Mouse (Mus musculus) MEL (cell line): ENCODE results near the gene Gja1. TPM values are rescaled to one million over a fixed set of nuclear protein-coding genes. Genes with fewer than 3 reads are reported as not detected.

ENCODE experiments used
- DNase-seq: peaks from one replicate; pipeline ENCODE4 v3.0.0; 2011; ENCODE audit warnings: low read depth, low spot score
- H3K27ac ChIP-seq: 2 replicates; pipeline ENCODE4 v1.5.1; 2012; ENCODE audit warnings: low read depth, mild to moderate bottlenecking, control low read depth, low read length, moderate library complexity; ENCODE audit not compliant: control insufficient read depth
- H3K27me3 ChIP-seq, 2 experiments: fragments of 150-350 bp in 1 of 2; sonication (generic) in 1 of 2; 2 replicates each; pipeline ENCODE4 v1.6.1; 2012; ENCODE audit warnings: low read length in 2 of 2, mild to moderate bottlenecking in 2 of 2, improper control_type of control experiment in 1 of 2, moderate library complexity in 1 of 2; ENCODE audit not compliant: insufficient read depth in 2 of 2, control insufficient read depth in 1 of 2
- H3K36me3 ChIP-seq, 2 experiments: 2 replicates each; pipeline ENCODE4 v1.6.1; 2012 to 2014; ENCODE audit warnings: low read length in 2 of 2, improper control_type of control experiment in 1 of 2, inconsistent platforms in 1 of 2, mild to moderate bottlenecking in 1 of 2; ENCODE audit not compliant: insufficient read depth in 2 of 2, control insufficient read depth in 1 of 2
- H3K4me1 ChIP-seq, 2 experiments: fragments of 150-350 bp in 1 of 2; sonication (generic) in 1 of 2; 2 replicates each; pipeline ENCODE4 v1.6.1; 2012; ENCODE audit warnings: low read length in 2 of 2, improper control_type of control experiment in 1 of 2, mild to moderate bottlenecking in 1 of 2; ENCODE audit not compliant: insufficient read depth in 2 of 2, control insufficient read depth in 1 of 2
- H3K4me3 ChIP-seq, 2 experiments: fragments of 150-350 bp in 1 of 2; sonication (generic) in 1 of 2; 2 replicates each; pipeline ENCODE4 v1.5.1; 2012; ENCODE audit warnings: low read depth in 2 of 2, low read length in 2 of 2, mild to moderate bottlenecking in 2 of 2, moderate library complexity in 2 of 2, control low read depth in 1 of 2, improper control_type of control experiment in 1 of 2; ENCODE audit not compliant: control insufficient read depth in 1 of 2, insufficient read depth in 1 of 2
- H3K79me2 ChIP-seq: 2 replicates; pipeline ENCODE4 v1.6.1; 2012; ENCODE audit warnings: mild to moderate bottlenecking, low read length, moderate library complexity; ENCODE audit not compliant: control insufficient read depth, poor library complexity, insufficient read depth
- H3K9ac ChIP-seq: 2 replicates; pipeline ENCODE4 v1.6.1; 2012; ENCODE audit warnings: low read depth, mild to moderate bottlenecking, control low read depth, low read length, moderate library complexity; ENCODE audit not compliant: control insufficient read depth, poor library complexity, severe bottlenecking
- H3K9me3 ChIP-seq: fragments of 150-350 bp; sonication (generic); replicated peaks from 2 replicates; pipeline ENCODE4 v1.6.1; 2012; ENCODE audit warnings: mild to moderate bottlenecking, low read length, improper control_type of control experiment, moderate library complexity; ENCODE audit not compliant: insufficient read depth
- BHLHE40 ChIP-seq: IDR thresholded peaks from 2 replicates; pipeline ENCODE4 v1.6.1; 2012; ENCODE audit warnings: low read depth, mild to moderate bottlenecking, inconsistent platforms, low read length, improper control_type of control experiment, borderline replicate concordance
- CHD1 ChIP-seq: IDR thresholded peaks from 2 replicates; pipeline ENCODE4 v1.6.1; 2012; ENCODE audit warnings: low read depth, mild to moderate bottlenecking, inconsistent platforms, low read length, improper control_type of control experiment
- CHD2 ChIP-seq: IDR thresholded peaks from 2 replicates; pipeline ENCODE4 v1.6.1; 2011; ENCODE audit warnings: low read length, improper control_type of control experiment
- CTCF ChIP-seq, 3 experiments: IDR thresholded peaks in 2 of 3; conservative IDR thresholded peaks in 1 of 3; 2 replicates each; pipeline ENCODE4 v1.5.1; 2011 to 2012; ENCODE audit warnings: low read length in 3 of 3, low read depth in 2 of 3, mild to moderate bottlenecking in 2 of 3, improper control_type of control experiment in 1 of 3, inconsistent platforms in 1 of 3, mixed read lengths in 1 of 3, moderate library complexity in 1 of 3; ENCODE audit not compliant: control insufficient read depth in 1 of 3, insufficient read depth in 1 of 3, poor library complexity in 1 of 3, severe bottlenecking in 1 of 3
- E2F4 ChIP-seq: IDR thresholded peaks from 2 replicates; pipeline ENCODE4 v1.6.1; 2011; ENCODE audit warnings: low read depth, low read length, improper control_type of control experiment, borderline replicate concordance
- ELF1 ChIP-seq: IDR thresholded peaks from 2 replicates; pipeline ENCODE4 v1.6.1; 2014; ENCODE audit warnings: low read depth, mild to moderate bottlenecking, inconsistent platforms, low read length, improper control_type of control experiment, moderate library complexity
- EP300 ChIP-seq, 2 experiments: IDR thresholded peaks; 2 replicates each; pipeline ENCODE4 v1.6.1; 2011; ENCODE audit warnings: improper control_type of control experiment in 2 of 2, low read length in 2 of 2, low read depth in 1 of 2, mild to moderate bottlenecking in 1 of 2
- GATA1 ChIP-seq: IDR thresholded peaks from 2 replicates; pipeline ENCODE4 v1.6.1; 2011; ENCODE audit warnings: low read depth, low read length, improper control_type of control experiment
- HCFC1 ChIP-seq: IDR thresholded peaks from 2 replicates; pipeline ENCODE4 v1.6.1; 2012; ENCODE audit warnings: low read depth, mild to moderate bottlenecking, inconsistent platforms, low read length, improper control_type of control experiment, moderate library complexity
- JUND ChIP-seq: IDR thresholded peaks from 2 replicates; pipeline ENCODE4 v1.6.1; 2011; ENCODE audit warnings: low read depth, mild to moderate bottlenecking, improper control_type of control experiment, low read length
- MAFK ChIP-seq: IDR thresholded peaks from 2 replicates; pipeline ENCODE4 v1.6.1; 2011; ENCODE audit warnings: low read depth, mild to moderate bottlenecking, low read length, improper control_type of control experiment, borderline replicate concordance
- MAX ChIP-seq: IDR thresholded peaks from 2 replicates; pipeline ENCODE4 v1.6.1; 2011; ENCODE audit warnings: low read length, improper control_type of control experiment
- MAZ ChIP-seq: IDR thresholded peaks from 2 replicates; pipeline ENCODE4 v1.6.1; 2012; ENCODE audit warnings: low read depth, mild to moderate bottlenecking, inconsistent platforms, low read length, improper control_type of control experiment
- MXI1 ChIP-seq: IDR thresholded peaks from 2 replicates; pipeline ENCODE4 v1.6.1; 2011; ENCODE audit warnings: mild to moderate bottlenecking, low read depth, low read length, improper control_type of control experiment
- NELFE ChIP-seq: IDR thresholded peaks from 2 replicates; pipeline ENCODE4 v1.6.1; 2011; ENCODE audit warnings: low read depth, low read length, improper control_type of control experiment
- NRF1 ChIP-seq: IDR thresholded peaks from 2 replicates; pipeline ENCODE4 v1.6.1; 2014; ENCODE audit warnings: low read depth, mild to moderate bottlenecking, inconsistent platforms, low read length, improper control_type of control experiment, moderate library complexity; ENCODE audit not compliant: poor library complexity, insufficient read depth, severe bottlenecking
- RCOR1 ChIP-seq: IDR thresholded peaks from 2 replicates; pipeline ENCODE4 v1.6.1; 2012; ENCODE audit warnings: low read depth, mild to moderate bottlenecking, inconsistent platforms, low read length, improper control_type of control experiment
- SMC3 ChIP-seq: IDR thresholded peaks from 2 replicates; pipeline ENCODE4 v1.6.1; 2011; ENCODE audit warnings: low read depth, low read length, improper control_type of control experiment
- TBP ChIP-seq: IDR thresholded peaks from 2 replicates; pipeline ENCODE4 v1.8.0; 2011; ENCODE audit warnings: low read depth, low read length, improper control_type of control experiment
- TCF12 ChIP-seq: IDR thresholded peaks from 2 replicates; pipeline ENCODE4 v1.6.1; 2014; ENCODE audit warnings: low read depth, mild to moderate bottlenecking, inconsistent platforms, low read length, improper control_type of control experiment, moderate library complexity
- UBTF ChIP-seq: IDR thresholded peaks from 2 replicates; pipeline ENCODE4 v1.6.1; 2012; ENCODE audit warnings: low read depth, mild to moderate bottlenecking, inconsistent platforms, low read length, improper control_type of control experiment, moderate library complexity, borderline replicate concordance; ENCODE audit not compliant: insufficient read depth
- USF1 ChIP-seq: IDR thresholded peaks from 2 replicates; pipeline ENCODE4 v1.6.1; 2014; ENCODE audit warnings: low read depth, mild to moderate bottlenecking, inconsistent platforms, low read length, improper control_type of control experiment, moderate library complexity
- USF2 ChIP-seq, 2 experiments: IDR thresholded peaks; 2 replicates each; pipeline ENCODE4 v1.6.1; 2011 to 2012; ENCODE audit warnings: improper control_type of control experiment in 2 of 2, low read length in 2 of 2, borderline replicate concordance in 1 of 2, inconsistent platforms in 1 of 2, low read depth in 1 of 2, mild to moderate bottlenecking in 1 of 2; ENCODE audit not compliant: insufficient read depth in 1 of 2
- ZC3H11A ChIP-seq: IDR thresholded peaks from 2 replicates; pipeline ENCODE4 v1.6.1; 2012; ENCODE audit warnings: low read depth, mild to moderate bottlenecking, inconsistent platforms, low read length, improper control_type of control experiment
- ZKSCAN1 ChIP-seq: IDR thresholded peaks from 2 replicates; pipeline ENCODE4 v1.6.1; 2012; ENCODE audit warnings: low read depth, mild to moderate bottlenecking, inconsistent platforms, low read length, improper control_type of control experiment, moderate library complexity
- ZNF384 ChIP-seq: IDR thresholded peaks from 2 replicates; pipeline ENCODE4 v1.6.1; 2012; ENCODE audit warnings: low read depth, mild to moderate bottlenecking, inconsistent platforms, low read length, improper control_type of control experiment
- polyA plus RNA-seq, 2 experiments: library from polyadenylated mRNA; stranded (reverse) in 1 of 2; unstranded in 1 of 2; fragments of >175 nt in 1 of 2; fragments of >200 nt in 1 of 2; gene quantifications; 2 replicates each; pipeline versions ENCODE4 v1.2.1 to v1.2.4; 2012; ENCODE audit warnings: low replicate concordance in 2 of 2, low read depth in 1 of 2; ENCODE audit not compliant: insufficient read length in 2 of 2, insufficient read depth in 1 of 2, missing spikeins in 1 of 2
- total RNA-seq: library from RNA; depleted of rRNA; stranded (reverse); fragments of 300-350 nt; gene quantifications from 2 replicates; pipeline ENCODE4 v1.2.3, GENCODE M21; 2012

Gene Gja1
- total and polyA plus RNA-seq, 3 experiments: not detected

DNA sequence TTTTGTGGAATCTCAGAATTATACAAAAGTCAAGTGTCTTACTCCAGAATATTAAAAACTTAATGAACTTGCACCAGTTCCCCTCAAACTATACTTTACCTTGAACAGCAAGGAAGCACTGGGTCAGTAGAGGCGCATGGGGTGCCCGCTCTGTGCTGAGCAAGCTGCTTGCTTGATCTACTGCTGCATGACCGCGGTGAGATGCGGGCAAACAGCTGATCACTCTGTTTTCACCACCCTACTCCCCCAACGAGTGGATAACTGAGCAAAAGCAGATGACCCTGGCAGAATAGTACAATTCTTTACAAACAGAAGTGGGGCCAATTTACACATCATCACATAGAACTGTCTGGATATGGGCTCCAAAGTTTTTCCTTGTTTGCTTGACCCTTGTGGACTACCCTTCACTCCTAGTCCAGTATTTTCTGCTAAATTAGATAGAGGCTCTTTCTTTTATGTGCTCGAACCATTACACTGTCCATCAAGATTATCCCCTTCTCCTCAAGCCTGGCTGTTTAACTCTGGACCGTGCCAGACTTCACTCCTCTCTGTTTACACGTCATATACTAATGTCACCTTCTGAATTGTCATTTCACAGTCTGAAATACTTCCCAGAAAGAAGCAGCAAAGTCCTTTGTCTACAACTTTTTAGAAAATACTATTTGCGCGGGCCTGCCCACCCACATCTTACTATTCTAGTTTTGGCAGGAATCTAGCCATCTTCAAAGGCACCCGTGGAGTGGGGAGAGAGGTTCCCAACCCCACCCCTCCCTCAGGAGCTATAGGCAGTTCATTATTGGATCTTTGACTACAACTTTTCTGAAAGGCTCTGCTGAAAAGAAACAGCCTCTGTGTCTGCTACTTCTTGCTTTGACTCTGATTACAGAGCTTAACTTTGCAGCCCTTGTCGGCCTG lies 8.3 kb downstream of the Gja1 start:
- Histone ChIP-seq H3K9ac (no peak overlapping the region), H3K9me3 (no peaks in the 10 kb centered on the region), H3K4me3 (no peak overlapping the region), H3K27me3 (no peaks in the 10 kb centered on the region), H3K27ac (no peak overlapping the region), H3K36me3 (no peaks in the 10 kb centered on the region), H3K4me1 (no peaks in the 10 kb centered on the region), H3K79me2 (no peaks in the 10 kb centered on the region)
- TF ChIP-seq CTCF (IDR thresholded peaks at IDR 0.05 in 2 of 3, conservative IDR thresholded peaks at IDR 0.05 in 1 of 3; ENCODE audit: control insufficient read depth in 1 of 3, insufficient read depth in 1 of 3, low read depth in 2 of 3, low read length in 3 of 3, poor library complexity in 1 of 3, severe bottlenecking in 1 of 3): no peak
- no peak for TF ChIP-seq HCFC1
- no peak for TF ChIP-seq ELF1
- TF ChIP-seq EP300 (IDR thresholded peaks at IDR 0.05; ENCODE audit: low read depth in 1 of 2, low read length in 2 of 2): no peak
- no peak for TF ChIP-seq MAX
- TF ChIP-seq ZC3H11A: no peak
- no peak for TF ChIP-seq SMC3
- no peak for TF ChIP-seq E2F4
- no peak for TF ChIP-seq CHD1
- TF ChIP-seq MAFK: no peak
- no peak for TF ChIP-seq USF2 (IDR thresholded peaks at IDR 0.05; ENCODE audit: borderline replicate concordance in 1 of 2, insufficient read depth in 1 of 2, low read depth in 1 of 2, low read length in 2 of 2)
- no peak for TF ChIP-seq UBTF
- no peak for TF ChIP-seq RCOR1
- no peak for TF ChIP-seq NELFE
- no peak for TF ChIP-seq ZKSCAN1
- no peak for TF ChIP-seq GATA1
- no peak for DNase-seq

GRCm38 (mm10) chr10:56393095-56393784 lies 16.1 kb downstream of the Gja1 start:
- TF ChIP-seq TCF12 (no peak), BHLHE40 (no peak), MXI1 (no peak), CHD1 (no peak), GATA1 (no peak), ZNF384 (no peak), HCFC1 (no peak), EP300 (IDR thresholded peaks at IDR 0.05; ENCODE audit: low read depth in 1 of 2, low read length in 2 of 2) (no peak), CHD2 (no peak), MAFK (no peak), TBP (no peak), ZC3H11A (no peak), USF1 (no peak), USF2 (IDR thresholded peaks at IDR 0.05; ENCODE audit: borderline replicate concordance in 1 of 2, insufficient read depth in 1 of 2, low read depth in 1 of 2, low read length in 2 of 2) (no peak), JUND (no peak), E2F4 (no peak), MAZ (no peak), NRF1 (no peak)
- no peak overlapping the region for H3K4me3 ChIP-seq
- H3K79me2 ChIP-seq: no peaks in the 10 kb centered on the region
- H3K9me3 ChIP-seq: no peaks in the 10 kb centered on the region
- H3K36me3 ChIP-seq: no peaks in the 10 kb centered on the region
- no peak overlapping the region for H3K9ac ChIP-seq
- H3K27ac ChIP-seq: no peak overlapping the region
- no peak for DNase-seq
- H3K4me1 ChIP-seq: no peaks in the 10 kb centered on the region
- H3K27me3 ChIP-seq: no peaks in the 10 kb centered on the region
